ENCODE assay signal across 7 mouse cellular contexts in the genomic region with DNA sequence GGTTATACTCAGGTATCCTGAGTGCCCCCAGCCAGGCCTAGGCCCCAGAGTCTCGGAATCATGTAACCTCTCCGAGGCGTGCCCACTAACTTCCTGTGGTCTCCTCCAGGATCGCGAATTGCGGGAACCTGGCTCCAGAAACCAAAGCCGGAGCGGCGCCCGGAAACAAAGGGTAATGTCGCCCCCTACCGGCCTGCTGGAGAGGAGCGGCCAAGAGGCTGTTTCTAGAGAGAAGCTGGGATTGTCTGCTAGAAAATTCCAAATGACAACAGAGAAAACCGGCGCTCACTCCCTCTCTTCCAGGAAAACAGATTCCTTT. TPM values are rescaled to one million over a fixed set of nuclear protein-coding genes. Genes with fewer than 3 reads are reported as not detected.
DNase-seq lines count a peak whose midpoint lies in the region; ATAC-seq and TF ChIP-seq lines count a peak whose summit lies in the region.

No protein-coding gene starts in this region.

- no peak overlapping the region for H3K27ac ChIP-seq in cerebellum, adult 2 months (ENCODE audit: insufficient read depth, low read length)
- H3K27ac ChIP-seq in hindbrain, postnatal 0 days = no peak overlapping the region
- no peak overlapping the region for H3K27ac ChIP-seq in left cerebral cortex, adult 2 months

- H3K4me2 ChIP-seq in hindbrain, postnatal 0 days (ENCODE audit: low read depth, low read length) = peak overlapping the region; percentile 71

- H3K4me1 ChIP-seq in cerebellum, adult 2 months (ENCODE audit: control insufficient read depth, insufficient read depth, low read length) = no peaks in the 10 kb centered on the region
- H3K4me1 ChIP-seq in hindbrain, postnatal 0 days (ENCODE audit: insufficient read depth, low read length) = no peaks in the 10 kb centered on the region

- DNase-seq in ZHBTc4 (ENCODE audit: low read depth, low spot score) = peak; percentile 88
- DNase-seq in cerebellum, adult 2 months = peak; percentile 66 to 80
- peak; percentile 84 for DNase-seq in forelimb bud, embryonic 11.5 days (ENCODE audit: low read depth, low spot score)
- peak; percentile 91 for DNase-seq in hindbrain, postnatal 0 days (ENCODE audit: low spot score)
- DNase-seq in left cerebral cortex, adult 2 months (ENCODE audit: extremely low spot score in 1 of 2, low spot score in 2 of 2) = peak; percentile 70 to 81
- peak; percentile 23 to 50 for DNase-seq in right cerebral cortex, postnatal 36 days (ENCODE audit: low spot score in 2 of 2)

- TF ChIP-seq CTCF in cerebellum, adult 2 months (IDR thresholded peaks at IDR 0.05; ENCODE audit: borderline replicate concordance, insufficient read depth, low read depth, low read length) = peak; percentile 80
- TF ChIP-seq CTCF in hindbrain, postnatal 0 days (IDR thresholded peaks at IDR 0.05; ENCODE audit: low read depth) = peak; percentile 92
- TF ChIP-seq CTCF in left cerebral cortex, adult 2 months (IDR thresholded peaks at IDR 0.05) = peak; percentile 93

- no peaks in the 10 kb centered on the region for H3K9me3 ChIP-seq in hindbrain, postnatal 0 days (ENCODE audit: low read length)

- H3K27me3 ChIP-seq in cerebellum, adult 2 months (ENCODE audit: control insufficient read depth, insufficient read depth, low read length) = no peaks in the 10 kb centered on the region
- H3K27me3 ChIP-seq in hindbrain, postnatal 0 days (ENCODE audit: insufficient read depth, low read length) = peaks cover 25% of the 10 kb centered on the region; the same call in 1 of the 2 replicates

- 2% methylated on average over 15 of the region's 15 CpGs for WGBS in cerebellum, adult 2 months
- under 1% methylated on average over 15 of the region's 15 CpGs for WGBS in hindbrain, postnatal 0 days

- H3K36me3 ChIP-seq in hindbrain, postnatal 0 days (ENCODE audit: insufficient read depth, low read length) = no peaks in the 10 kb centered on the region

- no peak for TF ChIP-seq POLR2A in cerebellum, adult 2 months (IDR thresholded peaks at IDR 0.05; ENCODE audit: borderline replicate concordance, insufficient read depth, low read length)

- H3K4me3 ChIP-seq in cerebellum, adult 2 months (replicated peaks; ENCODE audit: insufficient read depth, low read depth, low read length) = peak overlapping the region; percentile 85
- peak overlapping the region; percentile 42 for H3K4me3 ChIP-seq in hindbrain, postnatal 0 days (ENCODE audit: low read length)
- H3K4me3 ChIP-seq in left cerebral cortex, adult 2 months = peak overlapping the region; percentile 52

- H3K9ac ChIP-seq in hindbrain, postnatal 0 days (replicated peaks; ENCODE audit: low read length) = peak overlapping the region; percentile 22; the same call in 1 of the 2 replicates

- peak; percentile 39 for ATAC-seq in hindbrain, postnatal 0 days
- peak; percentile 69 for ATAC-seq in megakaryocyte, adult 5-6 weeks (ENCODE audit: poor library complexity, severe bottlenecking)

- intact Hi-C loops in left cerebral cortex, adult 2 months (cut with DNase I) = loop anchor here (1.0 to 5.0 kb wide), 4 partner anchors 138 to 573 kb away; no protein-coding TSS in a partner anchor

RNA-seq across cellular contexts. Expression of a gene that starts 3.4 kb away (rescaled TPM):
- not detected in 2 replicates for polyA plus RNA-seq in cerebellum, adult 2 months (2012; rRNA removed)
- total RNA-seq in hindbrain, postnatal 0 days (2014; rRNA removed) = not detected in 2 replicates
- polyA plus RNA-seq in hindbrain, postnatal 0 days (2015; fragmentation: Nextera tagmentation; extraction: Ambion mirVana) = not detected in 2 replicates
- total RNA-seq in left cerebral cortex, adult 2 months (2021) = not detected
- not detected in 2 replicates for total RNA-seq in megakaryocyte, adult 5-6 weeks (2015)
- not detected in 2 replicates for total RNA-seq in megakaryocyte, adult 5-6 weeks (2017)

RNA-seq across cellular contexts. Expression of a gene that starts 3.9 kb away (rescaled TPM):
- polyA plus RNA-seq in cerebellum, adult 2 months (2012; rRNA removed) = 0.10 TPM in 2 replicates
- 0.29 and 0.31 TPM in 2 replicates for total RNA-seq in hindbrain, postnatal 0 days (2014; rRNA removed)
- 0.46 and 0.47 TPM in 2 replicates for polyA plus RNA-seq in hindbrain, postnatal 0 days (2015; fragmentation: Nextera tagmentation; extraction: Ambion mirVana)
- total RNA-seq in left cerebral cortex, adult 2 months (2021) = under 1 TPM; 0.47 to 0.57 TPM
- total RNA-seq in megakaryocyte, adult 5-6 weeks (2015) = not detected in 2 replicates
- total RNA-seq in megakaryocyte, adult 5-6 weeks (2017) = not detected in 2 replicates

RNA-seq across cellular contexts. Expression of a gene that starts 17.5 kb away (rescaled TPM):
- not detected in 2 replicates for polyA plus RNA-seq in cerebellum, adult 2 months (2012; rRNA removed)
- total RNA-seq in hindbrain, postnatal 0 days (2014; rRNA removed) = 0.22 TPM in 1 of 2 replicates, not detected in the other
- 0.06 TPM in 1 of 2 replicates, not detected in the other for polyA plus RNA-seq in hindbrain, postnatal 0 days (2015; fragmentation: Nextera tagmentation; extraction: Ambion mirVana)
- total RNA-seq in left cerebral cortex, adult 2 months (2021) = not detected
- not detected in 2 replicates for total RNA-seq in megakaryocyte, adult 5-6 weeks (2015)
- total RNA-seq in megakaryocyte, adult 5-6 weeks (2017) = not detected in 2 replicates

RNA-seq across cellular contexts. Expression of a gene that starts 26.7 kb away (rescaled TPM):
- polyA plus RNA-seq in cerebellum, adult 2 months (2012; rRNA removed) = 51.4 and 56.2 TPM in 2 replicates
- 60.4 and 68.1 TPM in 2 replicates for total RNA-seq in hindbrain, postnatal 0 days (2014; rRNA removed)
- polyA plus RNA-seq in hindbrain, postnatal 0 days (2015; fragmentation: Nextera tagmentation; extraction: Ambion mirVana) = 99.7 and 103 TPM in 2 replicates
- total RNA-seq in left cerebral cortex, adult 2 months (2021) = 10 to 100 TPM; 59.8 to 60.1 TPM
- total RNA-seq in megakaryocyte, adult 5-6 weeks (2015) = 75.9 and 81.3 TPM in 2 replicates
- 118 and 156 TPM in 2 replicates for total RNA-seq in megakaryocyte, adult 5-6 weeks (2017)

RNA-seq across cellular contexts. Expression of a gene that starts 30.7 kb away (rescaled TPM):
- polyA plus RNA-seq in cerebellum, adult 2 months (2012; rRNA removed) = 15.5 and 16.0 TPM in 2 replicates
- total RNA-seq in hindbrain, postnatal 0 days (2014; rRNA removed) = 45.6 and 50.0 TPM in 2 replicates
- 35.6 and 36.2 TPM in 2 replicates for polyA plus RNA-seq in hindbrain, postnatal 0 days (2015; fragmentation: Nextera tagmentation; extraction: Ambion mirVana)
- total RNA-seq in left cerebral cortex, adult 2 months (2021) = 10 to 100 TPM in 1 of 2 experiments, 1 to 10 TPM in 1; 7.1 to 13.4 TPM
- total RNA-seq in megakaryocyte, adult 5-6 weeks (2015) = not detected in 2 replicates
- total RNA-seq in megakaryocyte, adult 5-6 weeks (2017) = not detected in 2 replicates

Comparison
In these comparisons a context has a peak if more than half of its experiments do, and no peak if none do; other contexts are left out.
1. DNase-seq: peak in every context shown above with its lines; median percentile 91 in hindbrain, postnatal 0 days; 88 in ZHBTc4; 84 in forelimb bud, embryonic 11.5 days; 76 in left cerebral cortex, adult 2 months; 73 in cerebellum, adult 2 months; 36 in right cerebral cortex, postnatal 36 days.